Mouse (Mus musculus): ENCODE data around the gene Ercc8. TPM values are rescaled to one million over a fixed set of nuclear protein-coding genes. Genes with fewer than 3 reads are reported as not detected.

The Ercc8 gene
- total and polyA plus RNA-seq, 2 experiments from 2014 or later: 7.7 to 8.7 TPM

DNA sequence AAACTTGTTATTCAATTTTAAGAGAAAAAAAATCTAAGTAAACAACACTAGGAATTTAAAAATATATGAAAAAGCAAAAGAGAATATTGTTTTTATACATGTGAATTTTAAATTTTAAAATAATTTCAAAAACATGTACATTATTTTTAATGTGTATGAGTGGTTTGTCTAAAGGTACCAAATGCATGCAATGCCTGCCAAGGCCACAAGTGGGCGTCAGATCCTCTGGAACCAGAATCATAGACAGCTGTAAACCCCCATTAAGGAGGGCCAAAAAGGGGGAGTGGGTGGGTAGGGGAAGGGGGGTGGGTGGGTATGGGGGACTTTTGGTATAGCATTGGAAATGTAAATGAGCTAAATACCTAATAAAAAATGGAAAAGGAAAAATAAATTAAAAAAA is 31.4 kb upstream of the Ercc8 start:
- DNase-seq (ENCODE audit: low spot score) (no peak), ATAC-seq (ENCODE audit: insufficient read depth, low read depth) (no peak)
- no peaks in the 10 kb centered on the region for H3K4me1 ChIP-seq (ENCODE audit: control insufficient read depth, insufficient read depth)
- TF ChIP-seq CTCF (IDR thresholded peaks at IDR 0.05; ENCODE audit: low read depth) (peak; percentile 52), EP300 (IDR thresholded peaks at IDR 0.05; ENCODE audit: low read depth) (no peak)
- no peak overlapping the region for H3K27ac ChIP-seq (ENCODE audit: low read depth)
- no peaks in the 10 kb centered on the region for H3K9me3 ChIP-seq (replicated peaks; ENCODE audit: control insufficient read depth, low read length)
- H3K9ac ChIP-seq (replicated peaks; ENCODE audit: low read depth, low read length): no peak overlapping the region
- no peak overlapping the region for H3K4me3 ChIP-seq (ENCODE audit: low read depth, low read length)
- H3K36me3 ChIP-seq (replicated peaks; ENCODE audit: control insufficient read depth, insufficient read depth, low read length): no peaks in the 10 kb centered on the region
- 8% methylated on average over 1 of the region's 1 CpGs for WGBS
- no peaks in the 10 kb centered on the region for H3K27me3 ChIP-seq (ENCODE audit: control insufficient read depth, insufficient read depth, low read length)
- no peak overlapping the region for H3K4me2 ChIP-seq (ENCODE audit: low read depth, low read length)

GRCm38 (mm10) chr13:108127883-108128282 is 30.6 kb upstream of the Ercc8 start:
- Histone ChIP-seq H3K4me2 (ENCODE audit: low read depth, low read length) (no peak overlapping the region), H3K4me3 (ENCODE audit: low read depth, low read length) (no peak overlapping the region), H3K4me1 (ENCODE audit: control insufficient read depth, insufficient read depth) (no peaks in the 10 kb centered on the region), H3K27me3 (ENCODE audit: control insufficient read depth, insufficient read depth, low read length) (no peaks in the 10 kb centered on the region), H3K27ac (ENCODE audit: low read depth) (no peak overlapping the region), H3K9ac (replicated peaks; ENCODE audit: low read depth, low read length) (no peak overlapping the region), H3K36me3 (replicated peaks; ENCODE audit: control insufficient read depth, insufficient read depth, low read length) (no peaks in the 10 kb centered on the region), H3K9me3 (replicated peaks; ENCODE audit: control insufficient read depth, low read length) (no peaks in the 10 kb centered on the region)
- 44% methylated on average over 1 of the region's 1 CpGs for WGBS
- ATAC-seq (ENCODE audit: insufficient read depth, low read depth) (no peak), DNase-seq (ENCODE audit: low spot score) (no peak)
- no peak for TF ChIP-seq CTCF (IDR thresholded peaks at IDR 0.05; ENCODE audit: low read depth)
- no peak for TF ChIP-seq EP300 (IDR thresholded peaks at IDR 0.05; ENCODE audit: low read depth)

DNA sequence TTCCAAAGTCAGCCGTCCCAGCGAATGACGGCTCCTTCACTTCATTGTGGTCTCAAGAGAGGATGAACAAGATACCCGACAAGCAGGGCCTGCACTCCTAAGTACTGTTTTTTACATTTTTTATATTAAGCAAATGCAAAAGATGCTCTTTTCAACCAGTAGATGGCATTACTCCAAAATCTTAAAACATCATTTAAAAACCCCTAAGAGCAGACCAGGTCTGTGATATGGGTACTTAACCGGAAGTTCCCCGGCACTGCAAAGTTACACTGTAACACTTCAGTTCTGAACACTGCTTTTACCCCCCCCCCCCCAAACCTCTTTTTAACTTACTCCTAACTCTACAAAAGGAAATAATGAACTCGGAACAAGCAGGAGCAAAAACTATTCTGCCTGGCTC is 29.5 kb upstream of the Ercc8 start:
- H3K27ac ChIP-seq (ENCODE audit: low read depth): no peak overlapping the region
- ATAC-seq (ENCODE audit: insufficient read depth, low read depth): no peak
- no peaks in the 10 kb centered on the region for H3K27me3 ChIP-seq (ENCODE audit: control insufficient read depth, insufficient read depth, low read length)
- no peak overlapping the region for H3K4me3 ChIP-seq (ENCODE audit: low read depth, low read length)
- H3K9ac ChIP-seq (replicated peaks; ENCODE audit: low read depth, low read length): no peak overlapping the region
- no peaks in the 10 kb centered on the region for H3K9me3 ChIP-seq (replicated peaks; ENCODE audit: control insufficient read depth, low read length)
- no peaks in the 10 kb centered on the region for H3K4me1 ChIP-seq (ENCODE audit: control insufficient read depth, insufficient read depth)
- TF ChIP-seq EP300 (IDR thresholded peaks at IDR 0.05; ENCODE audit: low read depth) (no peak), CTCF (IDR thresholded peaks at IDR 0.05; ENCODE audit: low read depth) (no peak)
- 43% methylated on average over 7 of the region's 7 CpGs for WGBS
- no peaks in the 10 kb centered on the region for H3K36me3 ChIP-seq (replicated peaks; ENCODE audit: control insufficient read depth, insufficient read depth, low read length)
- no peak overlapping the region for H3K4me2 ChIP-seq (ENCODE audit: low read depth, low read length)
- DNase-seq (ENCODE audit: low spot score): no peak

DNA sequence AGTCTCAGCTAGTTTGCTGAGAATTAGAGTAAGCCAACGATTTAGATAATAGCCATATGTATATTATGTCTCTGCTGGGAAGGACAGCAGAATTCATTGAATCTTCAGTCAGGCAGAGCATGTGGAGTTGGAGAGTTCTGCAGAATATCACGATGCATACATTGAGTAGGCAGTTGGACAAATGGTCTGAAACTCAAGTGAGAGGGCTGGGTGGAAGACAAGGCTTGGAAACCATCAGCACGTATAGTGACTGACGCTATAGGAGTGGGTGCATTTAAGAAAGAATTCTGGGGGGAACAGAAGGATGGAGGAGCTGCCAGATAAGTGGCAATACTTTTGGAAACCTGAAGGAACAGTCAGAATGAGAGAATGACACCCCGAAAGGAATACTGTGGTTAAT is 27.8 kb upstream of the Ercc8 start:
- no peak for ATAC-seq (ENCODE audit: insufficient read depth, low read depth)
- 89% methylated on average over 5 of the region's 5 CpGs for WGBS

DNA sequence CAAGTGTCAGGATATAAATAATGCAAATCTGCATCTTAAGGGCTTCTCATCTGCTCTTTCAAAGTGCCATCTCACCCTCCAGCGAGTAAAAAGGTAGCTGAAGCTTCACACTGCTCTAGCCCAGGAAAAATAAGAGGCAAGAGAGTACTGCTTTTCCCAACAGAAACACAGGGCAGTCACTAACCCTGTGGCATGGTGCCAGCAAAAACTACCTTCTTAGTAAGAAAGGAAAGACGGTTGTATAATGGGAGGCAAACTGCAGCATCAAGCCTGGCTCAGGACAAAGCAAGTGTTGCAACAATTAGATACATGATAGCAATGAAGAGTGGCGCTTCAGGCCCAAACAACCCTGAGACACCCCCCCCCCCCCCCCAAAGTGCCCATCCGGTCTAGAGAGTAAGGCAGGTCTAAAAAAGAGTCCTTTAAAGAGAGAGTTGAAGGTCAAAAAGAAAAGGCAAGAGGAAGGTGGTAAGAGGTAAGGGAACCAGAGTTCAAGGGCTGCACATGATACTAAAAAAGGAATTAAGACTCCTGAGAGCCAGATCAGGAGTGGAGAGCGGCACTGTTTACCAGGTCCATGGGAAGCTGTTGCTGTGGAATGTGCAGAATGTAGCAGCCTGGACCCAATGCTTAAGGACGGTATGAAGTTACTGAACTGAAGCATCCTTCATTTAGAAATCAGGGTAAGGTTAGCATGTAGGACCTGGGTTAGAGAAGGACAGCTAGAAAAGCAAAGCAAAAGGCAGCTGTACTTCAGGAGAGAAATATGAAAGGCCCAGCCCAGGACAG is 26.3 kb upstream of the Ercc8 start:
- Histone ChIP-seq H3K9me3 (replicated peaks; ENCODE audit: control insufficient read depth, low read length) (no peaks in the 10 kb centered on the region), H3K4me2 (ENCODE audit: low read depth, low read length) (no peak overlapping the region), H3K27ac (ENCODE audit: low read depth) (no peak overlapping the region), H3K4me1 (ENCODE audit: control insufficient read depth, insufficient read depth) (no peaks in the 10 kb centered on the region), H3K36me3 (replicated peaks; ENCODE audit: control insufficient read depth, insufficient read depth, low read length) (no peaks in the 10 kb centered on the region), H3K27me3 (ENCODE audit: control insufficient read depth, insufficient read depth, low read length) (no peaks in the 10 kb centered on the region), H3K4me3 (ENCODE audit: low read depth, low read length) (no peak overlapping the region), H3K9ac (replicated peaks; ENCODE audit: low read depth, low read length) (no peak overlapping the region)
- DNase-seq (ENCODE audit: low spot score) (no peak), ATAC-seq (ENCODE audit: insufficient read depth, low read depth) (no peak)
- no peak for TF ChIP-seq EP300 (IDR thresholded peaks at IDR 0.05; ENCODE audit: low read depth)
- TF ChIP-seq CTCF (IDR thresholded peaks at IDR 0.05; ENCODE audit: low read depth): no peak
- 37% methylated on average over 6 of the region's 6 CpGs for WGBS

More for the DNA sequence above, 27.8 kb upstream of the Ercc8 start:
- no peak overlapping the region for H3K4me3 ChIP-seq (ENCODE audit: low read depth, low read length)
- TF ChIP-seq EP300 (IDR thresholded peaks at IDR 0.05; ENCODE audit: low read depth) (no peak), CTCF (IDR thresholded peaks at IDR 0.05; ENCODE audit: low read depth) (no peak)
- no peaks in the 10 kb centered on the region for H3K36me3 ChIP-seq (replicated peaks; ENCODE audit: control insufficient read depth, insufficient read depth, low read length)
- DNase-seq (ENCODE audit: low spot score): no peak
- no peak overlapping the region for H3K4me2 ChIP-seq (ENCODE audit: low read depth, low read length)
- H3K27me3 ChIP-seq (ENCODE audit: control insufficient read depth, insufficient read depth, low read length): no peaks in the 10 kb centered on the region
- no peaks in the 10 kb centered on the region for H3K9me3 ChIP-seq (replicated peaks; ENCODE audit: control insufficient read depth, low read length)
- H3K27ac ChIP-seq (ENCODE audit: low read depth): no peak overlapping the region
- H3K9ac ChIP-seq (replicated peaks; ENCODE audit: low read depth, low read length): no peak overlapping the region
- no peaks in the 10 kb centered on the region for H3K4me1 ChIP-seq (ENCODE audit: control insufficient read depth, insufficient read depth)

DNA sequence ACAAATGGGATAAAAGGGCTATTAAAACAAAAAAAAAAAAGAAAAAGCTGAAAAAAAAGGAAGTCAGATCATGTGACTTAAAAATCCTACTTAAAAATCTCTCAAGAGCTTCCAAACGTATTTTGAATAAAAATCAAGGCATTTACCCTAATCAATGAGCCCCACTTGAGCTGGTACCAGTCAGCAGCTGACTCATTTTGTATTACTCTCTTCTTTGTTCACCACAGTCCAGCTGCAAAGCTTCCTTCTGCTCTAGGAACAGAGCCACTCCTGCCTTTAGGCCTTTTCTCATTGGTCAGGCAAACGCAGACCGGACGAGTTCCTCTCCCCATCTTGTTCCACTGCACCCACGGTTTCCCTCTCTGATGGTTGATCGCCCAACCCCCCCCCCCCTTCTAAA is 22.9 kb upstream of the Ercc8 start:
- Histone ChIP-seq H3K36me3 (replicated peaks; ENCODE audit: control insufficient read depth, insufficient read depth, low read length) (no peaks in the 10 kb centered on the region), H3K9ac (replicated peaks; ENCODE audit: low read depth, low read length) (no peak overlapping the region), H3K4me1 (ENCODE audit: control insufficient read depth, insufficient read depth) (no peaks in the 10 kb centered on the region), H3K27me3 (ENCODE audit: control insufficient read depth, insufficient read depth, low read length) (no peaks in the 10 kb centered on the region), H3K27ac (ENCODE audit: low read depth) (no peak overlapping the region), H3K4me2 (ENCODE audit: low read depth, low read length) (no peak overlapping the region), H3K4me3 (ENCODE audit: low read depth, low read length) (no peak overlapping the region), H3K9me3 (replicated peaks; ENCODE audit: control insufficient read depth, low read length) (no peaks in the 10 kb centered on the region)
- TF ChIP-seq CTCF (IDR thresholded peaks at IDR 0.05; ENCODE audit: low read depth) (no peak), EP300 (IDR thresholded peaks at IDR 0.05; ENCODE audit: low read depth) (no peak)
- DNase-seq (ENCODE audit: low spot score) (no peak), ATAC-seq (ENCODE audit: insufficient read depth, low read depth) (no peak)
- 83% methylated on average over 6 of the region's 6 CpGs for WGBS
